Mouse (Mus musculus) limb, embryonic 12.5 days (tissue): ENCODE data around the gene Haus2. TPM values are rescaled to one million over a fixed set of nuclear protein-coding genes. Genes with fewer than 3 reads are reported as not detected.

ENCODE experiments used
- ATAC-seq: fragments of 200-750 bp; cut with Nextera tagmentation; 2 replicates; pipeline ENCODE4 v1.8.0; 2017; ENCODE audit warnings: low read depth, moderate TSS enrichment; ENCODE audit not compliant: insufficient number of reproducible peaks, insufficient read depth, low FRiP score, low TSS enrichment
- H3K27ac ChIP-seq: fragments of 300-500 bp; sonication (generic); 2 replicates; pipeline ENCODE4 v1.5.1; 2016; ENCODE audit warnings: mild to moderate bottlenecking, moderate library complexity
- H3K27me3 ChIP-seq: fragments of 300-500 bp; sonication (generic); 2 replicates; pipeline ENCODE4 v1.6.1; 2016; ENCODE audit warnings: mild to moderate bottlenecking, moderate library complexity
- H3K36me3 ChIP-seq: fragments of 300-500 bp; sonication (generic); 2 replicates; pipeline ENCODE4 v1.6.1; 2016; ENCODE audit warnings: mild to moderate bottlenecking, moderate library complexity
- H3K4me1 ChIP-seq: fragments of 300-500 bp; sonication (generic); replicated peaks from 2 replicates; pipeline ENCODE4 v1.6.1; 2016
- H3K4me2 ChIP-seq: fragments of 300-500 bp; sonication (generic); 2 replicates; pipeline ENCODE4 v1.6.1; 2016; ENCODE audit warnings: mild to moderate bottlenecking, moderate library complexity
- H3K4me3 ChIP-seq: fragments of 300-500 bp; sonication (generic); replicated peaks from 2 replicates; pipeline ENCODE4 v1.5.1; 2016; ENCODE audit warnings: mild to moderate bottlenecking
- H3K9ac ChIP-seq: fragments of 300-500 bp; sonication (generic); replicated peaks from 2 replicates; pipeline ENCODE4 v1.6.1; 2016; ENCODE audit warnings: mild to moderate bottlenecking, moderate library complexity
- H3K9me3 ChIP-seq: fragments of 300-500 bp; sonication (generic); 2 replicates; pipeline ENCODE4 v1.6.1; 2016; ENCODE audit warnings: mild to moderate bottlenecking, moderate library complexity
- WGBS: fragments of 180-500 bp; shearing (Covaris S2); methylation state at CpG from one replicate; pipeline ENCODE4 v1.1.7; 2016; 5-methylcytosine and 5-hydroxymethylcytosine counted together
- polyA plus RNA-seq: library from polyadenylated mRNA; unstranded; fragments of >200 nt; fragmentation: Nextera tagmentation; extraction: Ambion mirVana; gene quantifications from 2 replicates; pipeline ENCODE4 v1.2.1, GENCODE M21; 2016

Haus2 gene
- polyA plus RNA-seq, 1 experiment from 2014 or later = 29.2 TPM

DNA sequence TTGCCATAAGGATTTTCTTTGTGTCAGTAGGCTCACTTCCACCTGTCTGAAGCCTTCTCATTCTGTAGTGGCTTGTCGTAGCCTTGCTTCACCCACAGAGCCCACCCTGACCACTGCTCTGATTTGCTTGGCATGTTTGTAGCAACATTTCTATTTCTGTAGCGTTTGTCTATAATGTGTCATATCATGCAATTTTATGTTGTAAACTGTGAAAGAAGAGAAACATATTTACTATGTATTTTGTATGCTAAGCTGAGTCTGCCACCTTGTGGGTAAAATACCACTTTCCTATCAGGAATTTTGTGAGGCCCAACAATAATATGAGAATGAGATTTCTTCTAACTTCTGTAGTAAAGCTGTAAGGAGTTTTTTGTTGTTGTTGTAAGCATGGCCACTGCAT is 61.1 kb downstream of the Haus2 start:
- Histone ChIP-seq H3K9ac (no peak overlapping the region), H3K27me3 (no peaks in the 10 kb centered on the region), H3K27ac (no peak overlapping the region), H3K4me2 (no peak overlapping the region), H3K36me3 (no peaks in the 10 kb centered on the region), H3K4me3 (no peak overlapping the region), H3K9me3 (no peaks in the 10 kb centered on the region), H3K4me1 (no peaks in the 10 kb centered on the region)
- no peak for ATAC-seq
- 77% methylated on average over 2 of the region's 2 CpGs for WGBS

Other genes starting within 250 kb of the Haus2 start
- 7.2 and 8.4 TPM in 2 replicates for gene Ganc, start 205.5 kb upstream of the Haus2 start, polyA plus RNA-seq
- gene Tmem87a, start 205.3 kb upstream of the Haus2 start, polyA plus RNA-seq = 9.5 and 10.4 TPM in 2 replicates
- 1.9 and 2.7 TPM in 2 replicates for gene Capn3, start 153.4 kb upstream of the Haus2 start, polyA plus RNA-seq
- gene Zfp106, start 45.5 kb upstream of the Haus2 start, polyA plus RNA-seq = 61.8 and 62.4 TPM in 2 replicates
- gene Snap23, start 41.7 kb upstream of the Haus2 start, polyA plus RNA-seq = 55.7 and 57.6 TPM in 2 replicates
- gene Lrrc57, start 137 bp downstream of the Haus2 start, polyA plus RNA-seq = 24.6 and 27.3 TPM in 2 replicates
- gene Stard9, start 19.7 kb downstream of the Haus2 start, polyA plus RNA-seq = 4.9 and 5.7 TPM in 2 replicates
- 7.7 and 10.3 TPM in 2 replicates for gene Cdan1, start 240.7 kb downstream of the Haus2 start, polyA plus RNA-seq
- gene Ttbk2, start 241.2 kb downstream of the Haus2 start, polyA plus RNA-seq = 6.3 and 7.9 TPM in 2 replicates